Mouse (Mus musculus): ENCODE data around the gene Irx4.

GRCm38 (mm10) chr13:73259577-73260353 is 514 bp upstream of the Irx4 start:
- TF ChIP-seq ZC3H11A (IDR thresholded peaks at IDR 0.05; ENCODE audit: borderline replicate concordance, low read depth, low read length) = no peak
- TF ChIP-seq HCFC1 (IDR thresholded peaks at IDR 0.05; ENCODE audit: borderline replicate concordance, insufficient read depth, low read length) = no peak
- TF ChIP-seq MAFK (IDR thresholded peaks at IDR 0.05; ENCODE audit: insufficient read depth, low read depth, low read length) = 0 out of 2 replicates have a peak, but pooled peaks have one; percentile 15
- TF ChIP-seq CHD2 (IDR thresholded peaks at IDR 0.05; ENCODE audit: low read depth, low read length) = no peak
- no peak for TF ChIP-seq ZNF384 (IDR thresholded peaks at IDR 0.05; ENCODE audit: low read depth, low read length)

All from ES-E14 (cell line).